Mouse (Mus musculus): Measurements from ENCODE around the gene Unc93a2.
"Not testable (repeated sequence)": the region's sequence is repeated elsewhere in the genome, so short reads cannot be mapped to it uniquely, and the experiment has no call there.

DNA sequence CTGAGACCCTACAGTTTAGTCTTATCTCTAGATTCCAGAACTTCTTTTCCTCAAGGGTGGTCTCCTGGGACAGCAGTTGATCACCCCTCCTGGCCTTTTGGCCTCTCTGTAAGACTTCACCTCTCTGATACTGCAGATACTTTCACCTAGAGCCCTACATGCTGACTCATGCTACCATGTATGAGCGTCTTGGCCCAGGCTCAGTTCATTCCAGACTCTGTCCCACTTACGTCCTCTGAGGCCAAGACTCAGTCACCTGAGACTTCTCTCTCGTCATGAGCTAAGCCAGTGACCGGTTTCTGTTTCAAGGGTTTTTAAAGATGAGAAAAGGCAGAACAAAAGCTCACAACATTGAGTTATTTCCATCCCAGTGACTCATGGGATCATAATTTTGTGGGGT, 48.9 kb upstream of the Unc93a2 start:
- not testable (repeated sequence) for TF ChIP-seq POLR2A (IDR thresholded peaks at IDR 0.05; ENCODE audit: low read depth, low read length); CTCF (conservative IDR thresholded peaks at IDR 0.05; ENCODE audit: insufficient read depth, insufficient read length, low read depth, low read length)

Measured in kidney, adult 2 months (tissue).